Mouse (Mus musculus) testis, adult 2 months (tissue): Measurements from ENCODE around the gene Ficd.

Experiments
- CTCF ChIP-seq: fragments of 200-500 bp; IDR thresholded peaks from 2 replicates; pipeline ENCODE4 v1.5.1; 2012; ENCODE audit warnings: low read depth, mild to moderate bottlenecking, inconsistent platforms, low read length, moderate library complexity; ENCODE audit not compliant: control insufficient read depth, insufficient read depth, insufficient replicate concordance
- POLR2A ChIP-seq: fragments of 200-500 bp; IDR thresholded peaks from 2 replicates; pipeline ENCODE4 v1.6.1; 2012; ENCODE audit warnings: low read depth, mild to moderate bottlenecking, inconsistent platforms, low read length, moderate library complexity; ENCODE audit not compliant: control insufficient read depth

- TF ChIP-seq CTCF (no peak), POLR2A (no peak)
These were observed 41.3 kb downstream of the Ficd start for GRCm38 (mm10) chr5:113776896-113777226.
